Mouse (Mus musculus) gastrocnemius, postnatal 36 days (tissue): ENCODE measurements at regions not wholly inside any gene's neighbourhood (a gene's known extent, or its start where the extent isn't known, plus 50 kb on each side); places are given as distances from the start of the nearest gene placed in this dataset.

Experiments
- DNase-seq, 2 experiments: peaks; one replicate each; pipeline ENCODE4 v3.0.0; 2022
- intact Hi-C: fragments of 180-260 bp; cut with DNase I; formaldehyde crosslinking; loops from one replicate; pipeline ENCODE4 v1.15.1; 2025

DNA sequence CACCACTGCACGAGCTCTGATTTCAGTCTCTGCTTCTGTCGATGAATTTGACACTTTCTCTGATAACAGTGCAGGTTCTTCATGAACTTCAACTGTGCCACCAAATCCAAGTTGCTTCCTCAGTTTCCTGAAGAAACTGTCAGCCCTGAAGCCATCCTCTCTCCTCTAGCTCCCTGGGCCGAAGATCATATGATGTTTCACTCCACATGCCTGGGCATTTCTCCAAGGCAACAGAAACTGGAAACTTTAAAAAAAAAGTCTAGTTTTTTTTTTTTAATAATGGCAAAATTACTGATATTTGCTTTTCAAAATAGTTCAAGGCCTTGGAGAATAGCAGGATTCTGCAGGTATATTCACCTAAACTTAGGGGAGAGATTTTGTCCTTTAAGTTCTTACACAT, 564.8 kb downstream of the Ttll7 start:
- intact Hi-C loops = no loop called here
- DNase-seq = no peak

DNA sequence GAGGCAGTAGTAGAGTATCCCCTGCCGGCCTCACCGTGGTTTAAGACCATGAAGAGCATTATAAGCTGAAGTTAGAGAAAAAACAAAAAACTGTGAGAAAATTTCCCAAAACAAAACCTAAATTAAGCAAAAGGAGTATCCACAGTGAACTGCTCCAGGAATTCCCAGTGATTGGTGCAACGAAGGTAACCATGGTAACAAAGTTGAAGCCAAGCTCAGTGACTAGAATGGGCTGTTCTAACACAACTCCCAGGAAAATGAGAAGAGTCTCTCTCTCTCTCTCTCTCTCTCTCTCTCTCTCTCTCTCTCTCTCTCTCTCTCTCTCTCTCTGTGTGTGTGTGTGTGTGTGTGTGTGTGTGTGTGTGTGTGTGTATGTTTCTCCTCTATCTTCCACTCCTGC, 567.0 kb downstream of the Ttll7 start:
- intact Hi-C loops = no loop called here
- no peak for DNase-seq

DNA sequence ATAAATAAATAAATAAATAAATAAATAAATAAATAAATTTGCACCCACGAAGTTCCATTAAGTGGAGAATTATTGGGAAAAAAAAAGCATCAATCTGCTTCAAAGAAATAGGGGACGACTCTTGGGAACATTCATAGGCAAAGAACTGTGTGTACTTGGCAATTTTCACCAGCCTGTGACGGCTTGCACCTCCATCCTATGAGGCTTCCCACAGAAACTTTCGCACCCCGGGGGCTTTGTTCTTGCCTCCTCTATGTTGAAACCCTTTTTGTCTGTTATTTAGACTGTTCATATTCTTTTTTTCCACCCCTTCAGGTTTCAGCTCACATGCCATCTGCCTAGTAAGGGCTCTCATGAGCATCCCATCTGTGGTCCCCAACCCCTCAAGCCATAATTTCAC, 570.0 kb downstream of the Ttll7 start:
- intact Hi-C loops = no loop called here
- no peak for DNase-seq

DNA sequence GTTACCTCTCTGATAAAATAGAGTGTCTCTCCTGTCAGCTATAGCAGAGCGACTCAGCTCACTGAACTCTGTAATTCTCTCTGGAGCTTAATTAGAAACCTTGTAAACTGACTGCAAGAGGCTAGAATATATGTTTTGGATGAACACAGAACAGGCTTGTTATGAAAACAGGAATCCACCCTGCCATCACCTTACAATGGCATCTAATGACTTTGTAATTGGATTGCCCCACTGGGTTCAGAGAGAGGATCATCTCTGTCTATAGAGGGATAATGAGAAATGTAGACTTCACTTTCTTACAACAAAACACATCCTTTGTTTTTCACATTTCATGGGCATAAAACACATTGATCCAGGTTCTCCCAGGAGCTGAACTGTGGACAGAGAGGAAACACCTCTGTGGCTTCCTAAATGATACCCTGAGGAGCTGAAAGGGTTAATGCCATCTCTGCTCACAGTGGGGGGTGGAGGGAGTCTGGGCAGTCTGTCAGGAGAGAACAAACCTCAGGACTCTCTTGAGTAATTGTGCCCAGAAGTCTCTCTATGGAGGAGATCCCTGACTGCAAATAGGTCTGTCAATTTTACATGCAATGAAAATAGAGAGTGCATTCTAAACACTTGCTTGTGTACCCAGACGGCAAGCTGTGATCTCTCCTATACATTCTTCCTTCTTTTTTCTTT, 571.9 kb downstream of the Ttll7 start:
- intact Hi-C loops = no loop called here
- DNase-seq = no peak

DNA sequence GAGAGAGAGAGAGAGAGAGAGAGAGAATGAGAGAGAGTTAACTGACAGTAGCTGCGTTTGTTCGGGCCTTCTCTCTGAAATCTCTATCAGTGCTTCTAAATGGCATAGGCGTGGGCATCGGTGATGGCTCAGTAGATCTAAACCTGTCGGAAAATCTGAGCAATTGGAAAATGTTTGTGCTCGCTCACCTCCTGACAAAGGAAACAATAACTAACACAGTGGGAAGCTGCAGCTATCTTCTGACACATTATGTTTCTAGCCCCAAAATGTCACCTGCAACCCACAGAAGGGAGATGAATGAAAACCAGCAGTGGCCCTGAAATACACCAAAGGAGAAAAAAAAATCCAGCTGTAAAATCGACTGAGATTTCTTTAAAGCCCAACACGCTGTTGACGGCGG, 576.7 kb downstream of the Ttll7 start:
- intact Hi-C loops = no loop called here
- DNase-seq = no peak

DNA sequence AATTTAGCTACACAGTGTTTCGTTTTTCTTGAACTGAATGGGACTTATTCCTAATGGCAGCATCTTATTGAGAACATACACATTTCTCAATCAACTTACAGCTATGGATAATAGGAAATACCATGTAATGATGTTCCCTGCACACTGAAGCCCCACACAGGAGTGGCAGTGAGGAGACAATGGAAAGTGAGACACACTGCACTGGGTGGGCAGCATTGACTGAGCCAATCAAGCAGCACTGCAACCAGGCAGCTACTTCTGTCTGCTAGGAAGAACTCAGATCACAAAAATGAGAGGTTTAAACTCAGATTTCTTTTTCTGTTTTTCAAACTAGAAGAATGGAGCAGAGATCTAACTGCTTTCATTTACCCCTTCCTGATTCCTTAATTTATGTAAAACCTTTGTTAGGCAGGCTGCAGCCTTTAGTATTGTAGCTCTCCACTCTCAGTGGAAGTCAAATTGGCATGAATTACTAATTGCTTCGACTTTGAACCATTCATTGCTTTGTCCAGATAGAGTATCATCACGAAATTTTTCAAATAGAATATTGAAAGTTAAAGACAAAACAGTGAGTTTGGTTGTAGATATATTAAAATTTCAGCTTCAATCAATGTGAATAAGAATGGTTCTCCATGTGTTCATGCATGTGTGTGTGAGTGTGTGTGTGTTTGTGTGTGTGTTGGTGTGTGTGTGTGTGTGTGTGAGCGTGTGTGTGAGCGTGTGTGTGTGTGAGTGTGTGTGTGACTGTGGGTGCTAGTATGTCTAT, 590.9 kb downstream of the Ttll7 start:
- DNase-seq = no peak
- intact Hi-C loops = no loop called here

DNA sequence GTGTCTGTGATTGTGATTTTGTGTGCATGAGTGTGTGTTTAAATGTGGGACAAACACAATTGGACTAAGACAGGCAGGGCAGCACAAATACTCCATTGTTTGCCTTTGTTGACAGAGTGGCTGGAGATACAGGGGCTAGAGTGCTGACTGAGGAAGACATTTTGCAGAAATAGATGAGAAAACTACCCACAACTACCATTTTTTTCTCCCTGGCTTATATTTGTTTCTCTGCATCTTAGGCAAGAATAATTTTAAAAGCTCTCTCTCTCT, 591.5 kb downstream of the Ttll7 start:
- no peak for DNase-seq
- intact Hi-C loops = no loop called here

DNA sequence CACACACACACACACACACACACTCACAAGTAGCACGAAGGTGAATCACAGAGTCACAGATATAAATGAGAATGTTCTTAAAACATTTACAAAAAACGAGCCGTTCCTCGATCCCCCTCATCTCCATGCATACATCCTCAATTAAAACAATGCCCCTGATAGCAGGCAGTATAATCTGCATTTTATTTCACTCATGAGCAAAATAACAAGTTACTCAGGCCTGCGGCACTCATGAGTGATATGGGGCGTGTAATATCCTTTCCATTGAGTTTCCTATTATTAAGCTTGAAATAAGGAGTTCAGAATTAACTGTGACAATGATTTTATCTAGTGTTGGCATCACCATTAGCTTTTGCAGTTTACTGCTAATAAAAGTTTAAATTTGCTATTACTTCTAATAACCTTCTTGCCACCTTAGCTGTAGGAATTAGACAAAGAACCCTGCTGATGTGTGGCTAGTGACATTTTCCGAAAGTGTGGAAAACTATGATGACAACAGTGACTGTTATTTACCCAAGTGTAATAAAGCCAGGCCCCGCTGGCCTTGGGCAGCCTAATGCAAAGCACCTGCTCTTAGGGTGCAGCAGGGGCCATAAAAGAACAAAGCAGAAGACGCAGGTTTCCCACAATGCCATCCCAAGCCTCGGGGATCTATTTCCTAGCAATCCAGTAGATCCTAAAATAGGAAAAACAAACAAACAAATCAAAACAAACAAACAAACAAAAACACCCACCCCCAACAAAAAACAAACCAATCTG, 592.0 kb downstream of the Ttll7 start:
- intact Hi-C loops = no loop called here
- no peak for DNase-seq

DNA sequence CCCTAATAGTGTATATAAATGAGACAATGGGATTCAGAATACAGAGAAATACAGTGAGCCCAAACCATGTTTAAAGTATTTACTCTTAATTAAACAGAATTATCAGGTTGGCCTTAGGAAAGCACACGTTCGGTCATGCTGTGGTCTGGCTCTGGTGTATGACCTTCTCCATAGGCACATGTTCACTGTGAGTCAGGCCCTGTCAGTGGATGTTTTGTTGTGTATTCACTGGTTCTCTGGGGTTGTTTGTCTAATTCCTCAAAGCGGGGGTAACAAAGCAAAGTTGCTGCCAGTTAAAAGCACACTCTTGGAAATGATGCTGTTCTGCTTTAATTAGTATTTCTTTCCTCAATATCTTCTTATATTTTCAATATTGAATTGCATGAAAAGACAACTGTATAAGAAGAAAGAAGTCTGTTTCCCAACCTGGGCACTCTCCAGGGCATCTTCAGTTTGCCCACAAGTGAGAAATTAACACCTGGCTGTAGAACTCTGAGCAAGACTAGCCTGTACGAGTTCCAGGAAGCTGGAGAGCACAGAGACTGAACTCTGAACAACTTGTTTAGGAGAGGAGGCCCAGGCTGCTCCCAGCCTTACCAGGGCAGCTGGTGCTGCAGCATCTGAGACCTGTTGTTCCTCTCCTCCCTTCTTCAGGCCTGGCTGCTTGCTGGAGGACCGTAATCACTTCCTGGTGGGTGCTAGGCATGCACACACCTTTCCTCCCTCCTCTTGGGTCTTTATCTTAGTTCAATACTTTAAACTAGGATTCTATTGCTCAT, 593.1 kb downstream of the Ttll7 start:
- DNase-seq = no peak
- intact Hi-C loops = no loop called here

DNA sequence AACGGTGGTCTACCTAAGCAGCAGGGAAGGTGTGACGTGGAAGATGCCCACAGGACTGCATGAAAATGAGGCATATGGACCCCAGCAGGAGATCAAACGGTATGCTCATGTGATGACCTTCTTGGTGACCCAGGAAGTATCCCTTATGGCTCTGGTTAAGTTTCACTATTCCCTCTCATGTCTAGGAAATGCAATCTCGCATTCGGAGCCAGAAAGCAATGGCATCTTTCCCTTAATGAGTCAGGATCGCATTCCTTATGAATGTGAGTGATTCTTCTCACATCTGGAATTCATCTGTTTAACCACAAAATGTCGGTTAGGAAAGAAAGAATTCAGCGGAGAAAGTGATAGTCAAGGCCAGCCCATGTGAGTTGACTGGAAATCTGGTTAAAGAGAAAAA, 593.7 kb downstream of the Ttll7 start:
- peak in 1 of 2 experiments; percentile 25 for DNase-seq
- intact Hi-C loops = no loop called here

DNA sequence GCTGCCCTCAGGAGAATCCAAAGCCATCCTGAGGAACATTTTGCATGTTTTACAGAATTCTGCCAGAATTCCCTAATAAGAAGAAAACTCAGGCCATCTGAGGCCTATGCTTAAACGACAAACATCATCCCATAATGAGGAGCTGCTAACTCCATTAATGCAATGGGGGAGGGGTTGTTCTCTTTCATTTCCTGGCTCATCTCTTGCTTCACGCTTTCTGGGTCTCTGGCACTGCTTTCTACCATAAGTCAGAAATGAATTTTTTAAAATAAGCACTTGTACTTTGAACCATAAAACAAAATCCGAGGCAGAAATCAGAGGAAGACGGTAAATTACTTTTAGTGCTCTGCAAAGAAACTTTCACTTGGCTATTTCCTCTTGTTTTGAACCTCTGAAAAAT, 600.0 kb downstream of the Ttll7 start:
- DNase-seq = no peak
- intact Hi-C loops = no loop called here

DNA sequence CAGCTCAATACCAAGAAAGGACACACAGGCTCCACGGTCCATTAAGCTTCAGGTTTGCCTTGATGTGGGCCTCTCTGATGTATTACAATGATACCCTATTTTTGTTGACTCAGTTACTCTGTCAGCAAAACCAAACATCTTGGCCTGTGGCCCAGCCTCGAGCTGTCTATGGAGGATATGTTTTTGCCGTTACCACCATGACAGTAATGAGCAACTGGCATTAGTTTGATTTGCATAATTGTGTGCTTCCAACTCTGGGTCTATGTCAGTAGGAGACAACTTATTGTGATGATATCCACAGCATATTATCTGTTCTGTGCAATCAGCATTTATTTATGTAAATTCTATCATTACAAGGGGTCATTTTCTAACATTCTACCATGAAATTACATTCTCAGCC, 603.2 kb downstream of the Ttll7 start:
- no peak for DNase-seq
- intact Hi-C loops = no loop called here

DNA sequence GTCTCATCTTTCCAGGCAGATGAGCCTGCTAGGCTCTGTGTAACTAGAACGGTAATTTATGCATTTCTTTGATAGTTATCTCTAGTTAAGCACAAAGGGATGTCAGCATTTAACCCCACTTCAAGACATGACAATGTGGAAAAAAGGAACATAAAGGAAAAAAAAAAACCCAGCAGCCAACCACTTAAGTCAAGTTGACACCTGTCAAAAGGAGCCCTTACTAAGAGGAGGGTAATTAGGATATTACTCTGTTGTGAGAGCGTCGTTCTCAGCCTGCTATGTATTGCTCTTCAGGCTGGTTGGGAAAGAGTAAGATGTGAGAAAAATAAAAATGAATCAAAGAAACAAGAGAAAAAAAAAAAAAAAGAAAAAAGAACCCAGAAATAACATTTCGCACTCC, 604.1 kb downstream of the Ttll7 start:
- intact Hi-C loops = no loop called here
- no peak for DNase-seq

DNA sequence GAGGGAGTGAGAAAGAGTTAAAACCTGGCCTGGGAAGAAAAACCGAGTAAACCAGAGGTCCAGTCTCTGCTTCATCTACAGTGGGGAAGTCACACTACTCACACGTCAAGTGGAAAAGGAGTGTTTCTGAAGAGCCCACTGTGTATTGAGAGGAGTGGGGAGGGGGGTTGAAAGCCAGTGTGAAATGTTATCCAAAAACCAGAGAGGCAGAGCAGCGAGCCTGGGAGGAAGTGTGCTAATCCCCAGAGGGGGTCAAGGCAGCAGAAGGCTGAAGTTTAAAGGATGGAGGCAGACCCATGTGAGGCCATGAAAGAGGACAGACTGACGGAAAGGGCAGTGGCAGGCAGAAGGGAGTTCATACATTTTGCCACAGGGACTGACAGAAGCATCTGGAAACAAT, 605.9 kb downstream of the Ttll7 start:
- DNase-seq = no peak

DNA sequence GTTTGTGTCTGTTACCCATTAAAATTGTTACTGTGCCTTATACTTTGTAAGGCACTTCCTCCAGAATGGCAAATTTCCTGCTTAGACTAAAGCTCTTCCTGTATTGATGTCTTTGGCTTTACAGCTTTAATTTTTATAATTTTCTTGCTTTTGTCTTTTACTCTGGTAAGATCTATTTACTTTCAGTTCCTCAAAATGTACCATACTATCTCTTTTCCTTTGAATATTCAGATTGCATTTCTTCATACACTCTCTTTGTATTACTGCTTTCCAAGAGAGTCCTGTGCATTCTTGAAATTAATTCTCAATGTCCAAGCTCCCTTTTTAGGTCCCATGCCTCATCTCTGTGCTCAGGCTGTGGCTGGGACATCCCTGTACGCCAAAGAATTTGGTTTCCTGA, 627.7 kb downstream of the Ttll7 start:
- intact Hi-C loops = no loop called here
- DNase-seq = no peak

More for the DNA sequence above, 605.9 kb downstream of the Ttll7 start:
- intact Hi-C loops = no loop called here
